Mouse (Mus musculus): ENCODE results near the gene Stx8. TPM values are rescaled to one million over a fixed set of nuclear protein-coding genes. Genes with fewer than 3 reads are reported as not detected.

Stx8 gene
- total RNA-seq, 1 experiment from 2014 or later, result 12.3 TPM

DNA sequence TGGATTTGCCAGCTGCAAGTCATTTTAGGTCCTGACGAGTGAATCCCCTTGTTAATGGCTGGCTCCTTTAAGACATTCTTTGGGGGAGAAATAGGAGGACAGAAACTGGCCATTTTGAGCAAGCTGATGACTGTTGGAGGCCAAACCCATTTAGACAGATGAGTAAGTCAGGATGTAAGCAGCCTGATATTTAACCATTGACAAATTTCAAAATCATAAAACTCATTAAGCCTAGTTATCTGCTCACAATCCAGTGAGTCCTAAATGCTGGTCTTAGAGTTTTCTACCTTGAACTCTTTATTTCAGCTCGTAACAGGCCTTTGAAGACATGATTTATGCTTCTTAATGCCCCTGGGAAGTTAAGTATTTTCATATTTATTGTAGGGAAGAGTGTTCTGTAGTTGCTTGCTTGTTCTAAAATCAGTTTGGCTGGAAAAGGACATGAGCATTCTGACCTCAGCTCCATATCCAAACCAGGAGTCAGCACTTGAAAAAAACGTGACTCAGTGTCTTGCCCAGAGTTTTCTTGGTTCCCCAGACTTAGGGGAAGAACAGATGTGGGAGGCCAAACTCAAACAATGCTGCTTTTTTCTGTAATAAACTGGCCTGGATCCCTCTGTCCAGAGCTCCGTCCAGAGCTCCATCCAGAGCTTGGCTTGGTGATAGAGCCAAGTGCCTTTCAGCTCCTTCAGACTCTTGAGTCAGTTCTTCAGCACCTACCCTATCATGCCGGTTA, 92.6 kb downstream of the Stx8 start:
- ATAC-seq (replicated peaks in 1 of 2; ENCODE audit: insufficient read depth in 1 of 2, low FRiP score in 2 of 2, low TSS enrichment in 1 of 2, low read depth in 1 of 2, poor library complexity in 2 of 2, severe bottlenecking in 2 of 2), result no peak

GRCm38 (mm10) chr11:68060651-68061050, 94.7 kb downstream of the Stx8 start:
- ATAC-seq (replicated peaks in 1 of 2; ENCODE audit: insufficient read depth in 1 of 2, low FRiP score in 2 of 2, low TSS enrichment in 1 of 2, low read depth in 1 of 2, poor library complexity in 2 of 2, severe bottlenecking in 2 of 2), result no peak

- ATAC-seq (replicated peaks in 1 of 2; ENCODE audit: insufficient read depth in 1 of 2, low FRiP score in 2 of 2, low TSS enrichment in 1 of 2, low read depth in 1 of 2, poor library complexity in 2 of 2, severe bottlenecking in 2 of 2), result no peak
Observed at GRCm38 (mm10) chr11:68062116-68062515, 96.1 kb downstream of the Stx8 start.

DNA sequence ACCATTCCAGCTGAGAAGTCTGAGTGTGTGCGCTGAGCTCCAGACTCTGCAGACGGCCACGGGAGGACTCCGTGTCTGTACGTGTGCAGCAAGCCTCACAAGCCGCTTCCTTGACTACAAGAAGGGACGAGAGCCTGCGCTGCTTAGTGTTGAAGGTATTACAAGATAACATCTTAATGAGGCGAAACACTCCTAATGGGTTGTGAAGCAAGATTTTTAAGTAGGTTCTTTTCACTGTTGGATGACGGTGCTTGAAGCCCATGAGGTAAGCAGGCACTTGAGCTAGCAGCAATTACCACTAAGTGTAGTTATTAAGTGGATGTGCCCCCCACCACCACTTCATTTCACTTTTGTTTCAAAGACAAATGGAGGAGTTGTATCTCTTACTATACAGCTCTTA, 101.8 kb downstream of the Stx8 start:
- no peak for ATAC-seq (replicated peaks in 1 of 2; ENCODE audit: insufficient read depth in 1 of 2, low FRiP score in 2 of 2, low TSS enrichment in 1 of 2, low read depth in 1 of 2, poor library complexity in 2 of 2, severe bottlenecking in 2 of 2)

GRCm38 (mm10) chr11:68070086-68070485, 104.1 kb downstream of the Stx8 start:
- no peak for ATAC-seq (replicated peaks in 1 of 2; ENCODE audit: insufficient read depth in 1 of 2, low FRiP score in 2 of 2, low TSS enrichment in 1 of 2, low read depth in 1 of 2, poor library complexity in 2 of 2, severe bottlenecking in 2 of 2)

GRCm38 (mm10) chr11:68071836-68072235, 105.8 kb downstream of the Stx8 start:
- no peak for ATAC-seq (replicated peaks in 1 of 2; ENCODE audit: insufficient read depth in 1 of 2, low FRiP score in 2 of 2, low TSS enrichment in 1 of 2, low read depth in 1 of 2, poor library complexity in 2 of 2, severe bottlenecking in 2 of 2)

DNA sequence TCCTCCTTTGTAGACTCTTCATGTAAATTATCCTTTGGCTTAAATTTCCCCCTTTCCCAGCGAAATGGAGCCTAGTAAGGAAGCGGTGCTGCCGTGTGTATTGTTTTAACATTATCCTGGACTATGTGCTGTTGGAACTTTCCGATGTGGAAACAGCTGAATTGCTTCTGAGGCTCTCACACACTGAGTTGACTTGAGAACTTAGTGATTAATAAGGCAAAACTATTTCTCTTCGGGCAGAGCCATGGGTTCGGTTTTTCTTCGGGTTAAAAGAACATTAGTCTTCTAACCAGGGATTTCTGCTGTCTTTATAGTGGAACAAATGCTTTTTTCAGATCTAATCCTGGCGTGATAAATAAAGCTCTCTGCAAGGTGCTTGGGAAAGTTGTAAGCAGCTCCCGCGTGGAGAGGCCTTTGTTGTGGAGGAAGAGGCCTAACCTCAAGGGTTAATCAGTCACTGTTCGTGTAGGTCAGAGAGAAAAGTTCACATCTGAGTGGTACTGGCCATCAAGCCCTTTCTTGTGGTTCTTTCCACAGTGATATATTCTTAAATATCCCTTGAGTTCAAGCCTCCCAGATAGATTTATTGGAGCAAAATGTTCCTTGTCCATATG, 106.7 kb downstream of the Stx8 start:
- ATAC-seq (replicated peaks in 1 of 2; ENCODE audit: insufficient read depth in 1 of 2, low FRiP score in 2 of 2, low TSS enrichment in 1 of 2, low read depth in 1 of 2, poor library complexity in 2 of 2, severe bottlenecking in 2 of 2), result no peak

DNA sequence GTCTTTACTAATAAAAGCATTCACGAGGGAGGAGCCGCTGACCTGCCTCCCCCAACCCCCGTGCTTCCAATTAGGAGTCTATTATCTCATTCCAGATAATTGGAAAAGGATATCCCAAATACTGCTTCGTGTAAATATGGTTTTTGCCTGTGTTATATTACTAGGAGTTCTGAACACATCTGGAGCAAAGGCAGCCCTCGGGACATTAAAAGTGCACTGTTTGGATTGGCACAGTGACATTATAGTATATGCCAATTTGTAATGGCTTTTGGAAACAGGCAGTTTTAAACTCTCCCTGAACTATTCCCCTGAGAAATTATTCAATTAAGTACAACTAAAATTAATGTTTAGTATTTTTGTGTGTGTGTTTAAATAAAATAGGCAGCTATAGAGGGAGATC, 108.7 kb downstream of the Stx8 start:
- no peak for ATAC-seq (replicated peaks in 1 of 2; ENCODE audit: insufficient read depth in 1 of 2, low FRiP score in 2 of 2, low TSS enrichment in 1 of 2, low read depth in 1 of 2, poor library complexity in 2 of 2, severe bottlenecking in 2 of 2)

DNA sequence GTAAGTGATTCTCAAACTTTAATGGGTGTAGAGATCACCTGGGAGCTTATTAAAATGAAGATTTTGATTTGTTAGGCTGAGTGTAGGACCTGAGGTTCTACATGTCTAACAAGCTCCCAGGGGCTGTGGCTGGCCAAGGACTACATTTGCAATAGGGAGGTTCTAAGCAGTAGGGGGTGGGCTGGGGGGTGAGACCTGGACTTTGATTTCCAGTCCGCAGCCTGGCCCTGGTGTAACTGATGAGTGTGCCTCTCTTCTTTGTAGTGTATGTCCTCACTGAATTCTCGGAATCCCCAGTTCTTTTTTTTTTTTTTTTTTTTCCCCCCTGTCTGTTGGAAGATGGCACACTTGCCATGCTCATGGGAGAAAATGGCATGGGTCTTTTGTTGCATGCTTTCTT, 109.3 kb downstream of the Stx8 start:
- no peak for ATAC-seq (replicated peaks in 1 of 2; ENCODE audit: insufficient read depth in 1 of 2, low FRiP score in 2 of 2, low TSS enrichment in 1 of 2, low read depth in 1 of 2, poor library complexity in 2 of 2, severe bottlenecking in 2 of 2)

GRCm38 (mm10) chr11:68079756-68080155, 113.8 kb downstream of the Stx8 start:
- ATAC-seq (replicated peaks in 1 of 2; ENCODE audit: insufficient read depth in 1 of 2, low FRiP score in 2 of 2, low TSS enrichment in 1 of 2, low read depth in 1 of 2, poor library complexity in 2 of 2, severe bottlenecking in 2 of 2), result no peak

DNA sequence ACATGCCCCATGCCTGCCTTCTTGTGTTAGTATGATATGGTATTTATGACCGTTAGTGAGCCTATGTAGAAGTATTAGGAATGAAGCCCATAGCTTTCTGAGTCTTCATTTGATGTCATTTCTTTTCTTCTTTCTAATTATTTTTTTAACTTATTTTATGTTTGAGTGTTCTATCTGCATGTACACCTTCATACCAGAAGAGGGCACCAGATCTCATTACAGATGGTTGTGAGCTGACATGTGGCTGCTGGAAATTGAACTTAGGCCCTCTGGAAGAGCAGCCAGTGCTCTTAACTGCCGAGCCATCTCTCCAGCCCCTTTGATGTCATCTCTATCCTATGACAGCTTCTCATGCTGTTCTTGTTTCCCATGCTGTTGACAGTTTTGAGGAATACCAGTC, 115.0 kb downstream of the Stx8 start:
- ATAC-seq (replicated peaks in 1 of 2; ENCODE audit: insufficient read depth in 1 of 2, low FRiP score in 2 of 2, low TSS enrichment in 1 of 2, low read depth in 1 of 2, poor library complexity in 2 of 2, severe bottlenecking in 2 of 2), result no peak

DNA sequence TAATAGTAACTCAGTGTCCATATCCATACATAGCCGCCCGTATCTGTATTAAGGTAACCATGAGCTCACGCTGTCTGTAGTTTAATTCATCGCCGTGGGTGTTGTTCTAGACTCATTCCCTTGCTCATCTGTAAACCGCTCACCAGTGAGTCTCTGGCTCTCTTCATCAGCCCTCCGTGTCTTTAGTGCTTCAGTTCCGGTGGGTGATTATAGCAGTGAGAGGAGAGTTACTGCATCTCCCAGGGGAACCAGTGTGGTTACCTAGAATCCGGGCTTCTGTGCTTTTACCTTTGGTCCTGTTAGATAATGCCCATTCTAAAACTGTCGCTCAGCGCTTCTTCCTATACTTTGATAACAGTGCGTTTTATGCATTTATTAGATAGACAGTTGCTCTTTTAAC, 116.8 kb downstream of the Stx8 start:
- ATAC-seq (replicated peaks in 1 of 2; ENCODE audit: insufficient read depth in 1 of 2, low FRiP score in 2 of 2, low TSS enrichment in 1 of 2, low read depth in 1 of 2, poor library complexity in 2 of 2, severe bottlenecking in 2 of 2), result no peak

DNA sequence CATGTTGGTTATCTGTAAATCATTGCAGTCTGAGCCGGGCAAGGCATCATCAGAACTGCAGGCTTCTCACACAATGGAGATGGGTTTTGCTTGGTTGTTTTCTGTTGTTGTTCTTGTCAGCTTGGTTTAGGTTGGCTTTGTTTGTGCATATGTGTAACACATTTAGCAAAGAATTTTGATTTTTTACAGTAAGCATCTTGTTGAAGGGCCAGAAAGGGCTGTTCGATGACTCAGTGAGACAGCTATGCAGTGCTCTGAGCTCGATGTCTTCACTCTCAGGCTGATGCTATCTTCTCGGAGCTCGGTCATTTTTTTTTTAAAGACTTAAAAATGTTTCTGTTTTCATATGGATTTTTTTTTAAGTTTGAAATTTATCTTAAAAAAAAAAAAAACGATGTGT, 117.6 kb downstream of the Stx8 start:
- ATAC-seq (replicated peaks in 1 of 2; ENCODE audit: insufficient read depth in 1 of 2, low FRiP score in 2 of 2, low TSS enrichment in 1 of 2, low read depth in 1 of 2, poor library complexity in 2 of 2, severe bottlenecking in 2 of 2), result no peak

- no peak for ATAC-seq (replicated peaks in 1 of 2; ENCODE audit: insufficient read depth in 1 of 2, low FRiP score in 2 of 2, low TSS enrichment in 1 of 2, low read depth in 1 of 2, poor library complexity in 2 of 2, severe bottlenecking in 2 of 2)
Observed at GRCm38 (mm10) chr11:68086221-68086620, 120.2 kb downstream of the Stx8 start.

DNA sequence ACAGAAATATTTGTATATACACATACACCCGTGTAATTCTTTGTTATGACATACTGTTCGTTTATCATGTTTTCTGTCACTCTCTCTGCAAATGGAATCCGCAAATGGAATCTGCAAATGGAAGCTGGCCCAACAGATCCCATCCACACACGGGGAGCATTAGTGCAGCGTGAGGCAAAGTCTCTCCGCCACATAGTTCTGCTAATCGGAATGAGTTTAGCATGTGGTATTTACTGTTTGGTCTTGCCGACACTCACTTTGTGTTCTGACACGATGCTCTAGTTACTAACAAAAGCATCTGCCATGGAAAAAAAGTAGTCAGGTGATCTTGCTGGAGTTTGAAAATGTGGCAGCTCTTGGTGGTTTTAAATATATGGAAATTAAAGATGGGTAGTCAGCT, 123.4 kb downstream of the Stx8 start:
- ATAC-seq (replicated peaks in 1 of 2; ENCODE audit: insufficient read depth in 1 of 2, low FRiP score in 2 of 2, low TSS enrichment in 1 of 2, low read depth in 1 of 2, poor library complexity in 2 of 2, severe bottlenecking in 2 of 2), result no peak

- ATAC-seq (replicated peaks in 1 of 2; ENCODE audit: insufficient read depth in 1 of 2, low FRiP score in 2 of 2, low TSS enrichment in 1 of 2, low read depth in 1 of 2, poor library complexity in 2 of 2, severe bottlenecking in 2 of 2), result no peak
Observed at GRCm38 (mm10) chr11:68089885-68090592, 124.0 kb downstream of the Stx8 start.

DNA sequence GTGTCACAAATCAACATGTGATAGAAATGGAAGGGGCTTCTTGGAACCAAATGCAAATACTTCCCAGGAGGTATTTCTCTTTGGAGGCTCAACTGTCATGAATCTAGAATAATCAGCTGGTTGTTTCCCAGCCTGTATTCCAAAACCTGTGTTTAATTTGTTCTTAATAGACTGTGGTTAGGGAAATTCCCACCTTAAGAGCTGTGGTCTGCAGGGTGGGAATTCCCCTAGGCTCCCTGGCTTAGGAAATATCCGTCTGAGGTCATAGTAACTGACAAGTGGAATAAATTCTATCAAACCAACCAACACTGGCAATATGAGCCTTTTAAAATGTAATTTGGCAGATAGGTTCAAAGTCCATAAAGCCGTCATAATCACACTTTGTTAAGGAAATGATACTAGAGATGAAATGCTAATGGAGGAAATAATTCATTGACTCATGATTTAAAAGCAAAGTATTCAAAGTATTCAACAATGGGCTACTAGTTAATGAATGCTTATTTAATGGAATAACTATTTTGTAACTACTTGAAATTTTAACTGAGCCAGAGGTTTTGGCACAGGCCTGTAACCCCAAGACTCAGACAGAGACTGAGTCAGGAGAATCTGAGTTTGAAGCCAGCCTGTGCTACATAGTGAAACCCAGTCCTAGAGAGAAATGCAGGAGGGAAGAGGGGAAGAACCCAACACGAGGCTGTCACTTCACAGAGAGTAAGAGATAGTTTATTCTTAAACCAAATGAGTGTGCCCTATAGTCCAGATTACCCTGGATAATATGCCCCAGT, 126.2 kb downstream of the Stx8 start:
- ATAC-seq (replicated peaks in 1 of 2; ENCODE audit: insufficient read depth in 1 of 2, low FRiP score in 2 of 2, low TSS enrichment in 1 of 2, low read depth in 1 of 2, poor library complexity in 2 of 2, severe bottlenecking in 2 of 2), result peak in 1 of 2 experiments; percentile 42; a peak in 1 of 4 replicates

DNA sequence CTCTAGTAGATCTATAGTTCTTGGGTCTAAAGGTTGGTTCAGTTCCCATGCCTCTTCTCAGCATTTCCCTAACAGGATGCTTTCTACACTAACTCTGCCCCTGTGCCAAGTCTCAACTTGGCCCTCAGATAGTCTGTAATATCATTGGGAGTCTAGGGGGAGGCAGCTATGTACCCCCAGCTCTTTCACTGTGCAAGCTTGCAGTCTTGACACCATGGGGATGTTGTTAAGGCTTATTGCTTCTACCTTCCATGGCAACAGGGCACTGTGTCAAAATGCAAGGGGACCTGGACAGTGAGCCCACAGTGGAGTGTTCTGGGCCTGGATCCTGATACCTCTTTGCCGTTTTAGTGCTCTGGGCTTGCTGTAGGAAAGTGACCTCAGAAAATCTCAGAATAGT, 135.6 kb downstream of the Stx8 start:
- ATAC-seq (replicated peaks in 1 of 2; ENCODE audit: insufficient read depth in 1 of 2, low FRiP score in 2 of 2, low TSS enrichment in 1 of 2, low read depth in 1 of 2, poor library complexity in 2 of 2, severe bottlenecking in 2 of 2), result no peak
